Mouse (Mus musculus): ENCODE measurements around the gene Tmem165.
A peak's percentile ranks its signal among the peaks of the same experiment; 100 is the strongest.

The Tmem165 gene

GRCm38 (mm10) chr5:76176411-76176810 lies 7.3 kb upstream of the Tmem165 start:
- no peak for DNase-seq

- DNase-seq: no peak
Observed at GRCm38 (mm10) chr5:76176841-76177240, 6.8 kb upstream of the Tmem165 start.

- no peak for DNase-seq
Observed at GRCm38 (mm10) chr5:76177664-76178063, 6.0 kb upstream of the Tmem165 start.

GRCm38 (mm10) chr5:76179171-76179570 lies 4.5 kb upstream of the Tmem165 start:
- DNase-seq: no peak

GRCm38 (mm10) chr5:76179791-76180190 lies 3.9 kb upstream of the Tmem165 start:
- DNase-seq: no peak

- DNase-seq: no peak
Observed at GRCm38 (mm10) chr5:76182326-76182725, 1.4 kb upstream of the Tmem165 start.

GRCm38 (mm10) chr5:76183043-76183749 lies 484 bp upstream of the Tmem165 start:
- no peak for DNase-seq

- DNase-seq: peak; percentile 48
Observed at GRCm38 (mm10) chr5:76184286-76185080, 803 bp downstream of the Tmem165 start.

GRCm38 (mm10) chr5:76187885-76188284 lies 4.2 kb downstream of the Tmem165 start:
- no peak for DNase-seq

- DNase-seq: no peak
Observed at GRCm38 (mm10) chr5:76190609-76191008, 6.9 kb downstream of the Tmem165 start.

- no peak for DNase-seq
Observed at GRCm38 (mm10) chr5:76193075-76193474, 9.4 kb downstream of the Tmem165 start.

- no peak for DNase-seq
Observed at GRCm38 (mm10) chr5:76194377-76194945, 10.8 kb downstream of the Tmem165 start.

GRCm38 (mm10) chr5:76199346-76199745 lies 15.7 kb downstream of the Tmem165 start:
- DNase-seq: no peak

- DNase-seq: no peak
Observed at GRCm38 (mm10) chr5:76203171-76203570, 19.5 kb downstream of the Tmem165 start.

GRCm38 (mm10) chr5:76205886-76206285 lies 22.2 kb downstream of the Tmem165 start:
- DNase-seq: no peak

GRCm38 (mm10) chr5:76208066-76208465 lies 24.4 kb downstream of the Tmem165 start:
- DNase-seq: no peak

GRCm38 (mm10) chr5:76216691-76217090 lies 33.0 kb downstream of the Tmem165 start:
- DNase-seq: no peak

- no peak for DNase-seq
Observed at GRCm38 (mm10) chr5:76231171-76231855, 47.6 kb downstream of the Tmem165 start.

- no peak for DNase-seq
Observed at GRCm38 (mm10) chr5:76243274-76243673, 59.6 kb downstream of the Tmem165 start.

- no peak for DNase-seq
Observed at GRCm38 (mm10) chr5:76243929-76244328, 60.2 kb downstream of the Tmem165 start.

- no peak for DNase-seq
Observed at GRCm38 (mm10) chr5:76244430-76244829, 60.8 kb downstream of the Tmem165 start.

GRCm38 (mm10) chr5:76245419-76245818 lies 61.7 kb downstream of the Tmem165 start:
- no peak for DNase-seq

- DNase-seq: no peak
Observed at GRCm38 (mm10) chr5:76246539-76246938, 62.9 kb downstream of the Tmem165 start.
